Mouse (Mus musculus): ENCODE measurements at regions not wholly inside any gene's neighbourhood (a gene's known extent, or its start where the extent isn't known, plus 50 kb on each side); places are given as distances from the start of the nearest gene placed in this dataset.

DNA sequence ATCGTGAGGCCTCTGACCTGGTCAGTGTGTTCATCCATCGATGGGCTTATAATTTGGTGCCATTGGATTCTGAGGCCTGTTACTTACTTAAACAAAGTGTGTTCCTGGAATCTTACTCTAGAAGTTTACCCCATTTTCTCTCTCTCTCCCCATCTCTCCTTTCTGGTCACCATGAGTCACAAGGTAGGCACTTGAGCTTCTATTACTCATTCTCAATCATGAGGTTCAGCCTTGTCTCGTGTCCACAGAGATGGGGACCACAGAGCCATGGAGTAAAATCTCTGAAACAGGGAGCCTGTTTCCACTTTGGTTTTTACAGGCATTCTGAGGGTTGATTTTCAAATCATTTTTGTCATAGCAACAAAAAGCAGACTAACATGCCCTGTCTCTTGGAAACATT is 304.7 kb upstream of the Rbms1 start:
- TF ChIP-seq CTCF (IDR thresholded peaks at IDR 0.05; ENCODE audit: low read depth, low read length), result no peak
- no peak for TF ChIP-seq POLR2AphosphoS5 (IDR thresholded peaks at IDR 0.05; ENCODE audit: insufficient replicate concordance, low read depth, low read length)
